Mouse (Mus musculus) bone marrow, adult 2 months (tissue): ENCODE data around the gene Spaar. TPM values are rescaled to one million over a fixed set of nuclear protein-coding genes. Genes with fewer than 3 reads are reported as not detected.
"Not testable (repeated sequence)": the region's sequence is repeated elsewhere in the genome, so short reads cannot be mapped to it uniquely, and the experiment has no call there.

ENCODE experiments used
- H3K27ac ChIP-seq: fragments of 200-500 bp; 2 replicates; pipeline ENCODE4 v1.5.1; 2012; ENCODE audit warnings: low read depth, mild to moderate bottlenecking, control low read depth, inconsistent platforms, low read length; ENCODE audit not compliant: control insufficient read depth, poor library complexity, insufficient read depth
- H3K4me1 ChIP-seq: fragments of 200-500 bp; 2 replicates; pipeline ENCODE4 v1.6.1; 2011; ENCODE audit warnings: low read length; ENCODE audit not compliant: control insufficient read depth, insufficient read depth
- H3K4me3 ChIP-seq: fragments of 200-500 bp; replicated peaks from 2 replicates; pipeline ENCODE3; 2011; ENCODE audit warnings: mild to moderate bottlenecking, low read depth, low read length, control low read depth; ENCODE audit not compliant: control insufficient read depth
- CTCF ChIP-seq: fragments of 200-500 bp; IDR thresholded peaks from 2 replicates; pipeline ENCODE4 v1.5.1; 2011; ENCODE audit warnings: low read length, control low read depth; ENCODE audit not compliant: control insufficient read depth, insufficient read depth
- POLR2A ChIP-seq: fragments of 200-500 bp; IDR thresholded peaks from 2 replicates; pipeline ENCODE4 v1.6.1; 2011; ENCODE audit warnings: low read depth, mild to moderate bottlenecking, control low read depth, low read length, borderline replicate concordance; ENCODE audit not compliant: control insufficient read depth
- WGBS: fragments of 180-500 bp; shearing (Covaris S2); methylation state at CpG from one replicate; pipeline ENCODE4 v1.1.7; 2018; 5-methylcytosine and 5-hydroxymethylcytosine counted together
- polyA plus RNA-seq: library from polyadenylated mRNA; stranded (reverse); fragments of >200 nt; gene quantifications from 2 replicates; pipeline ENCODE4 v1.2.4, GENCODE M21; 2011; ENCODE audit warnings: low replicate concordance; ENCODE audit not compliant: missing spikeins, insufficient read depth, insufficient read length

The Spaar gene
- polyA plus RNA-seq, 1 experiment = 0.80 TPM

GRCm38 (mm10) chr4:43760460-43760859 is 30.6 kb downstream of the Spaar start:
- no peak overlapping the region for H3K27ac ChIP-seq

GRCm38 (mm10) chr4:43761336-43761735 is 31.5 kb downstream of the Spaar start:
- WGBS = 68% methylated on average over 2 of the region's 2 CpGs

More at GRCm38 (mm10) chr4:43760460-43760859, 30.6 kb downstream of the Spaar start:
- Histone ChIP-seq H3K4me1 (no peaks in the 10 kb centered on the region), H3K4me3 (no peak overlapping the region)
- TF ChIP-seq POLR2A = no peak
- TF ChIP-seq CTCF = peak; percentile 37; the same call in 1 of the 2 replicates
- WGBS = 71% methylated on average over 10 of the region's 10 CpGs

DNA sequence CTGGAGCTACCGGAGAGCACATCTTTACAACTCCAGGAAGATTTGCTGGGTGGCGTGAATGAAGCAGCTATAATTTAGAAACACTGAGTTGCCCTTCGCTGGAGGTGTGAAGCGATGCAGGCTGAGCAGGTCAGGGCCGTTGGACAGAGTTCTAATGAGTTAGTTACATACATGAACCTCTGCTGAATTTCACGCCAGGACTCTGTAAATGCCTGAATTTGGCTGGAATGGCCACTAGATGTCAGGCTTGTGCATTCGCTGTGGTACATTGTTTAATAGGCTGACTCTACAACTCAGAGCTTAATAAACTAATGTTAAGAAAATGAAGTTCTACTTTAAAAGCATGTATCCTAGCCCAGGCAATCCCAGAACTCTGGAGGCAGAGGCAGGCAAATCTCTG is 33.6 kb downstream of the Spaar start:
- no peak overlapping the region for H3K4me3 ChIP-seq
- TF ChIP-seq CTCF = peak; percentile 19; the same call in 1 of the 2 replicates
- no peak for TF ChIP-seq POLR2A
- H3K4me1 ChIP-seq = no peaks in the 10 kb centered on the region
- H3K27ac ChIP-seq = no peak overlapping the region
- WGBS = 22% methylated on average over 7 of the region's 7 CpGs

More at GRCm38 (mm10) chr4:43761336-43761735, 31.5 kb downstream of the Spaar start:
- no peak for TF ChIP-seq POLR2A
- Histone ChIP-seq H3K4me3 (no peak overlapping the region), H3K4me1 (no peaks in the 10 kb centered on the region), H3K27ac (no peak overlapping the region)

GRCm38 (mm10) chr4:43768341-43768740 is 38.5 kb downstream of the Spaar start:
- no peak for TF ChIP-seq CTCF
- no peak for TF ChIP-seq POLR2A
- WGBS = 71% methylated on average over 5 of the region's 5 CpGs
- no peak overlapping the region for H3K27ac ChIP-seq
- H3K4me3 ChIP-seq = no peak overlapping the region
- no peaks in the 10 kb centered on the region for H3K4me1 ChIP-seq

DNA sequence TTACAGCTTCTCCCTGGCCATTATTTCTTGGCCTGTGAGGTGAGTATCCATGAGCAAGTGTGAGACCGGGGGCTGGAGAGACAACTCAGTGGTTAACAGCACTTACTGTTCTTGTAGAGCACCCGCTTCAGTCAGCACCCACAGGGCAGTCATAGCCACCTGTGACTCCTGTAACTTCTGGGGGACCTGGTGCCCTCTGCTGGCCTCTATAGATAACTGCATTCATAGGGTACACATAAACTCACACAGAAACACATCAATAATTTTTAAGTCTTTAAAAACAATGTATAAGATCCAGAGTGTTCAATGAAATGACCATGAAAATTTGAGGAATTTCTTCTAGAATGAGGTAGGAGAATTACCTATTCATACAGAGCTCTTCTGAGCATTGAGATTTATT is 39.5 kb downstream of the Spaar start:
- Histone ChIP-seq H3K4me1 (no peaks in the 10 kb centered on the region), H3K27ac (no peak overlapping the region), H3K4me3 (no peak overlapping the region)
- no peak for TF ChIP-seq CTCF
- no peak for TF ChIP-seq POLR2A
- WGBS = 82% methylated on average over 2 of the region's 2 CpGs

- 71% methylated on average over 6 of the region's 6 CpGs for WGBS
- Histone ChIP-seq H3K4me1 (no peaks in the 10 kb centered on the region), H3K27ac (no peak within 1 kb of the TSS), H3K4me3 (no peak within 1 kb of the TSS)
- no peak for TF ChIP-seq CTCF
- no peak for TF ChIP-seq POLR2A
These were observed 41.1 kb downstream of the Spaar start, which contains the start of gene Olfr159 for GRCm38 (mm10) chr4:43770909-43771308. Gene Olfr159 (minus strand): TSS chr4:43771009.

GRCm38 (mm10) chr4:43771626-43772025 is 41.8 kb downstream of the Spaar start:
- H3K4me1 ChIP-seq = no peaks in the 10 kb centered on the region
- TF ChIP-seq CTCF = no peak
- no peak for TF ChIP-seq POLR2A
- no peak overlapping the region for H3K4me3 ChIP-seq
- WGBS = 56% methylated on average over 6 of the region's 6 CpGs
- no peak overlapping the region for H3K27ac ChIP-seq

GRCm38 (mm10) chr4:43772304-43772703 is 42.5 kb downstream of the Spaar start:
- no peak for TF ChIP-seq CTCF
- H3K27ac ChIP-seq = no peak overlapping the region
- H3K4me3 ChIP-seq = no peak overlapping the region
- H3K4me1 ChIP-seq = no peaks in the 10 kb centered on the region
- WGBS = 41% methylated on average over 2 of the region's 2 CpGs

DNA sequence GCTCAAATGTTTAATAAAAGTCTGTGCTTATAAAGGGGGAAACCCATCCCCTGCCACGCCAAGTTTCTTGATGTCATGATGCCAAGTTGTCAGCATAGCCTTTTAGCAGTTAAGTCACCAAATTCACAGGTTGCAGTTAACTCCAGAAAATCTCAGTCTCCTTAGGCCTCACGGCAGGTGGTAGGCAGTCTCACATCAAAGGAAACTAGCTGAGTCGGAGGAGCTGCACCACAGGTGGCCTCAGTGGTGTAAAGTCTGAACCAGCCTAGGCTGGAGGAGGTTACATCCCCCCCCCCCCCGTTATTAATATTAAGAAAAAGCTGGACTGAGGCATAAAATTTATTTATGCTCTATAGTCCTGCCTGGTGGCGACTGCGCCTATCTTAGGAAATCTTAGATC is 65.5 kb downstream of the Spaar start:
- TF ChIP-seq CTCF = no peak
- TF ChIP-seq POLR2A = no peak
- H3K4me3 ChIP-seq = no peak overlapping the region
- WGBS = 73% methylated on average over 6 of the region's 6 CpGs
- no peak overlapping the region for H3K27ac ChIP-seq
- H3K4me1 ChIP-seq = no peaks in the 10 kb centered on the region

DNA sequence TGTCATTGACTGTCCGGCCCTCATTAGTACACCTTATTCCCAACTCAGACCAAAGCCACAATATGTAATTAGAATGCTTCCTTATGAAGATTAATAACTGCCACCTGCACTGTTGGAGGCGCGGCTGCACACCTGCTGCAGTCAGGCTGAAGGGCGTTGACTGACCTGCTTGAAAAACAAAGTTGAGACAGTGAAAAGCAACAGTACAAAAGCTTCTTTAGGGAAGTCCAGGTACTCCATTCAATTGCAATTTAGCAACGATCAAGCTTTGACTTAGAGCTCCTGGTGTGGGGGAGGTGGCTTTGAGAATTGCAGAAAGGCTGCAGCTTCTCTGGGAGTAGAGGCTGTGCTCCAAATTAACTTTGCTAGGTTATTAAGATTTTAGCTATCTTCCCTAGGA is 66.0 kb downstream of the Spaar start:
- not testable (repeated sequence) for H3K4me3 ChIP-seq, H3K4me1 ChIP-seq, H3K27ac ChIP-seq
- 78% methylated on average over 5 of the region's 5 CpGs for WGBS
